Mouse (Mus musculus) stomach, postnatal 0 days (tissue): ENCODE results near the gene Rasl12.

ENCODE experiments used
- CTCF ChIP-seq: IDR thresholded peaks from 2 replicates; pipeline ENCODE4 v1.5.1; 2016; ENCODE audit warnings: antibody characterized with exemption, low read depth, mild to moderate bottlenecking, moderate library complexity
- EP300 ChIP-seq: optimal IDR thresholded peaks from 2 replicates; pipeline ENCODE3; 2016; ENCODE audit warnings: antibody characterized with exemption

DNA sequence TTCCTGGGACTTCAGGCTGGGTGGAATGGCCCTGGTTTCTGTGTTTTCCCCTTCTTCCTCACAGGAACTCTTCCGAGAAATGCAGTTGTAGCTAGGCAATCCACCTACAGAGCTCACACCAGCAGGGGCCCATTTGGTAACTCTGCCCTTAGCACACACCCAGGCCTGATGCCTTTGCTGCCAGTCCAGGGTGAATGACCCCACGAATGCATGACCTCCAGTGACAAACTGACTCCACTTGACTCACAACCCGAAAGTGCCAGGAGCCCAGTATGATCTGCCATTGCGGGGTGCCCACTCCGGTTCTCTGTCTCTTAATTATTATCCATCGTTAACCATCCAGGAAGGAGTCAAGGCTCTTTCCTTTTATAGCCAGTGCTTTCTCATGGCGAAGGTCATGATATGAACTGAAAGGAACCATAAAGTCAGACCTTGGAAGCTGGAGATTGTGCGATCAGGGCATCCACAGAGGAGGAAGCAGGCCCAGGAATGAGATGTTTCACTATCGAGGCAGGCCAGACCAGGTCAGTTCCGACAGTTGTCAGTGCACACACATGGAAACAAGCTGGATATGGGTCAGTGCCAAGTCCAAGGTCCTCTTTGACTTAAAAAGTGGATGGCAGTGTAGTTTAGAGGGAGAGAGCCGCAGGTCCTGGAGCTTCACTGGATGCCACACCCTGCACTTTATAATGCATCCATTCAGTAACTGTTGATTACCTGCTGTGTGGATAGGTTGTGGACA, 24.6 kb downstream of the Rasl12 start, which contains the start of gene Slc51b:
- TF ChIP-seq CTCF: no peak
- no peak for TF ChIP-seq EP300
